Mouse (Mus musculus): ENCODE results near the gene Ranbp6. TPM values are rescaled to one million over a fixed set of nuclear protein-coding genes. Genes with fewer than 3 reads are reported as not detected.

The Ranbp6 gene
- 23.2 and 23.4 TPM in 2 replicates for polyA plus RNA-seq (2016; fragmentation: Nextera tagmentation; extraction: Ambion mirVana)

DNA sequence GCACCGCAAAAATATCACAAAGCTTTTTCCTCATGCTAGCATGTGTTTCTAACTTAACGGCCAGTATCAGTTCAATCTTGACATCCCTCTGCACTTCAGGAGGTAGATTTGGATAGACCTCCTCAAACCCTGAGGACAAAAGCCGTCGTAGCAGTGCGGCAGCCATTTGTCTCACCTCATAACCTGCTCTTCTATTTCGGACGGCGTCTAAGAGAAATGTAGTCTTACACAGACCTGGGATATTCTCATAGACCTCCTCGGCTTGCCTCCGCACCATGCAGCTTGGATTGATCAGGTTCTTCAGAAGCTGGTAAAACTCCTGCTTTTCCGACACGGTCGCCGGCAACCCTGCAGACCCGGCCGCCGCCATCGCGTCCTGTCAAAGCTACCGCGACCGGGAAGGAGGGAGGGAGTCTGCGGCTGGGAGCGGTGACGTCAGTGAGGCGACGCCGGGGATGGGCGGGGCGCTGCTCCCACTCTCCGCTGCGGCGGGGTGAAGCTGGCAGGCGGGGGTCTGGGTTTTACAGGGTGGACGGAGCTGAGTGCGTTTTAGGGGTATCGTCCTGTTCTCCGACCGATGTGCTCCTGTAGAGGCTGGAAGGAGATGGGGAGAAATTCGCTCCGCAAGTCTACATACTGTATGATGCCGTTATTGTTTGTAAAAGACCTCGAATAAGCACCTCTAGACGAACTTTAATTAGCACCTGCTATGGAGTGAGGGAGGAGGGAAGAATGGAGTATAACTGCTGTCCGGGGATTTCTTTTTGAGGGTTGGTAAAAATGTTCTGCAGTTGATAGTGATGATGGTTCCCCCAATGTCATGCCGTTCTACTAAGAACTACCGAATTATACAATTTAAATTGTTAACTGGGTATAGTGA lies at the start of gene Ranbp6:
TSS of gene Ranbp6 (minus strand) at position 394 of the 880 bp plus-strand sequence.
- peak; percentile 86 for DNase-seq (ENCODE audit: extremely low spot score, low spot score)
- H3K9me3 ChIP-seq, result no peaks in the 10 kb centered on the region
- peaks cover 33% of the 10 kb centered on the region for H3K36me3 ChIP-seq (replicated peaks)
- H3K27ac ChIP-seq, result peak within 1 kb of the TSS; percentile 85
- no peaks in the 10 kb centered on the region; the same call in 1 of the 2 replicates for H3K27me3 ChIP-seq (ENCODE audit: poor library complexity, severe bottlenecking)
- 2% methylated on average over 47 of the region's 47 CpGs for WGBS
- H3K4me1 ChIP-seq, result peaks cover 32% of the 10 kb centered on the region
- peak within 1 kb of the TSS; percentile 66 for H3K4me3 ChIP-seq

DNA sequence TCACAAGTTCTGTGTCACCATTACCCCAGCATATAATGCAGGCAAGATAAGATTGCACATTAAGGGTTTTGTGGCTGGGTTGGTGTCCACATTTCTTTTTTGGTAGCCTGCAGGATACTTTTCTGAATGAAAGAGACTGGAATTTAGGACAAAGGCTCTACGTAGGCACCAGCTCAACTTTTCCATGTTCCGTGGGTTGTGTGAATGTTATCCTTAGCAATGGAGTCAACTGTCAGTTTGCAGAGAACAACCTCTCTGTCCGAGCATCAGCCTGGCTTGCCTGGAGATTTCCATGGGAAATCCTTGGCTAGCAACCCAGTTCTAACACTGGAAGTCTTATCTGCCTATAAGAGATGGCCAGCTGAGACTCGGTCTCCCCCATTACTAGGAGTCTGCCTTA lies 48.0 kb upstream of the Ranbp6 start:
- Histone ChIP-seq H3K4me3 (no peak overlapping the region), H3K36me3 (replicated peaks) (no peaks in the 10 kb centered on the region), H3K9me3 (no peaks in the 10 kb centered on the region), H3K27ac (no peak overlapping the region), H3K27me3 (ENCODE audit: poor library complexity, severe bottlenecking) (no peaks in the 10 kb centered on the region), H3K4me1 (peaks cover 5% of the 10 kb centered on the region; the same call in 1 of the 2 replicates)
- 91% methylated on average over 4 of the region's 4 CpGs for WGBS
- DNase-seq (ENCODE audit: extremely low spot score, low spot score), result no peak

GRCm38 (mm10) chr19:29857267-29857666 lies 44.5 kb upstream of the Ranbp6 start:
- no peak overlapping the region for H3K4me3 ChIP-seq
- DNase-seq (ENCODE audit: extremely low spot score, low spot score), result no peak
- peaks cover 5% of the 10 kb centered on the region; the same call in 1 of the 2 replicates for H3K4me1 ChIP-seq
- no peaks in the 10 kb centered on the region for H3K36me3 ChIP-seq (replicated peaks)
- 93% methylated on average over 5 of the region's 5 CpGs for WGBS
- no peaks in the 10 kb centered on the region for H3K27me3 ChIP-seq (ENCODE audit: poor library complexity, severe bottlenecking)
- no peaks in the 10 kb centered on the region for H3K9me3 ChIP-seq
- no peak overlapping the region for H3K27ac ChIP-seq

- Histone ChIP-seq H3K4me3 (no peak overlapping the region), H3K9me3 (no peaks in the 10 kb centered on the region), H3K36me3 (replicated peaks) (no peaks in the 10 kb centered on the region), H3K27me3 (ENCODE audit: poor library complexity, severe bottlenecking) (peaks cover 16% of the 10 kb centered on the region; the same call in 1 of the 2 replicates), H3K27ac (no peak overlapping the region), H3K4me1 (peaks cover 5% of the 10 kb centered on the region; the same call in 1 of the 2 replicates)
- no peak for DNase-seq (ENCODE audit: extremely low spot score, low spot score)
- 91% methylated on average over 5 of the region's 5 CpGs for WGBS
These were observed 40.9 kb upstream of the Ranbp6 start for GRCm38 (mm10) chr19:29853711-29854110.

- Histone ChIP-seq H3K4me3 (no peak overlapping the region), H3K4me1 (peaks cover 5% of the 10 kb centered on the region; the same call in 1 of the 2 replicates), H3K36me3 (replicated peaks) (no peaks in the 10 kb centered on the region), H3K27me3 (ENCODE audit: poor library complexity, severe bottlenecking) (peaks cover 41% of the 10 kb centered on the region), H3K9me3 (no peaks in the 10 kb centered on the region; the same call in 1 of the 2 replicates), H3K27ac (no peak overlapping the region)
- 44% methylated on average over 12 of the region's 12 CpGs for WGBS
- no peak for DNase-seq (ENCODE audit: extremely low spot score, low spot score)
These were observed 38.4 kb upstream of the Ranbp6 start for GRCm38 (mm10) chr19:29851036-29851690.

DNA sequence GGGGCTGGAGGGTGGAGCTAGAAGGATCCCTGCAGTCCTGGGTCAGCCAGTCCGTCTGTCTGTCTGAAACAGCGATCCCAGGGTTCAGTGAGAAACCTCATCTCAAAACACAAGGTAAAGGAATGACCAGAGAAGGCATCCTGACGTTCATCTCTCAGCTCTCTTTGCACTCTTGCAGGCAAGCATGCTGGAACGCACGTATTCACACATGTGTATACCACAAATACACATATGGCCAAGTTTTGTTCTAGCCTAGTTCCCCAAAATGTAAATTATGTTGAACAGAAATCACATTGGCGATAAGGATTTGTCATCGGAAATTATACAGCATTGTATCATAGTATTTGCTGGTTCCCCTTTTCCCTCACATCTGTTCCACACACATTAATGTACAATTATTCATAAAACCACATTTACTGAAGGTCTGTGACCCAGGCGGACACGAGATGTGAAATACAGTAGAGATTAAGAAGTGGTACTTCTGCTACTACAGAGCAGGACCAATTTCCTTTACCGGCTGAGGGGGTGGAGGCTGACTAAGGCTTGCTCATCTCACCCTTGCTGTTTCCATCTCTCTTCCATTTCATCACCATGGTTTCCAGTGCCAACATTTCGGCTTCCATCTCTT lies 37.3 kb upstream of the Ranbp6 start:
- H3K36me3 ChIP-seq (replicated peaks), result no peaks in the 10 kb centered on the region
- no peaks in the 10 kb centered on the region; the same call in 1 of the 2 replicates for H3K9me3 ChIP-seq
- H3K4me3 ChIP-seq, result no peak overlapping the region
- peaks cover 5% of the 10 kb centered on the region; the same call in 1 of the 2 replicates for H3K4me1 ChIP-seq
- H3K27ac ChIP-seq, result no peak overlapping the region
- WGBS, result 84% methylated on average over 11 of the region's 11 CpGs
- DNase-seq (ENCODE audit: extremely low spot score, low spot score), result no peak
- H3K27me3 ChIP-seq (ENCODE audit: poor library complexity, severe bottlenecking), result peaks cover 52% of the 10 kb centered on the region

DNA sequence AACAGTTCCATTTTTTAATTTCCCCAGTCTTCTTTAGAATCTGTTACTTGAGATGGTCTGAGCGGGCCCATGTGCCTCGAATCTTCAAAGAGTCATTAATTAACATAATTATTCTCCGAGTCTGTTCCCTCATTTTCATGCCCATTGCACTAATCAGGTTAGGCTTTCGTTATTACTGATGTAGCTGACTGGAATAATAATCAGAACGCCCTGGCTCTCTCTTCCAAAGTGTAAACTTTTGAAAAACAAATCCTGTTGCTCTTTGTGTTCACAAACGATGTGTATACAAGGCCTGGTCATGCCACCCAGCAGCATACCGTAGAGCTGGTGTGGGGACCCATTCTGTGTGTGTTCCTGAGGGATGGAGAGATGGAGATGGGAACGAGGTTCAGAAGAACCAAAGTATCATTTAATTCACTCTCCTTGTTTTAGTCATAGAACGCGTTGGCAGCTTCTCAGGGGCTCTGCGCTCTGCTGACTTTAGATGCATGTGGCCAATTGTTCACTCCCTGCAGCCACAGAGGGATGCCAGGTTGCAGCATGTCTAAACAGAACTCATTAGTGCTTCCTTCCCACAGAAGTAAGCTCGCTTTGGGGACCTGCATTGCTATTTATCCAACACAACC lies 31.4 kb upstream of the Ranbp6 start:
- H3K9me3 ChIP-seq, result no peaks in the 10 kb centered on the region; the same call in 1 of the 2 replicates
- peaks cover 19% of the 10 kb centered on the region for H3K4me1 ChIP-seq
- no peak for DNase-seq (ENCODE audit: extremely low spot score, low spot score)
- H3K36me3 ChIP-seq (replicated peaks), result no peaks in the 10 kb centered on the region
- 44% methylated on average over 12 of the region's 12 CpGs for WGBS
- 0 out of 2 replicates have a peak overlapping the region, but pooled peaks have one; percentile 30 for H3K27ac ChIP-seq
- H3K27me3 ChIP-seq (ENCODE audit: poor library complexity, severe bottlenecking), result peaks cover 72% of the 10 kb centered on the region
- no peak overlapping the region for H3K4me3 ChIP-seq

- H3K4me1 ChIP-seq, result peaks cover 19% of the 10 kb centered on the region
- no peak overlapping the region for H3K27ac ChIP-seq
- DNase-seq (ENCODE audit: extremely low spot score, low spot score), result no peak
- no peaks in the 10 kb centered on the region for H3K36me3 ChIP-seq (replicated peaks)
- H3K4me3 ChIP-seq, result no peak overlapping the region
- WGBS, result 48% methylated on average over 5 of the region's 5 CpGs
- H3K27me3 ChIP-seq (ENCODE audit: poor library complexity, severe bottlenecking), result peaks cover 70% of the 10 kb centered on the region
- no peaks in the 10 kb centered on the region; the same call in 1 of the 2 replicates for H3K9me3 ChIP-seq
These were observed 30.9 kb upstream of the Ranbp6 start for GRCm38 (mm10) chr19:29843641-29844035.

- peaks cover 19% of the 10 kb centered on the region for H3K4me1 ChIP-seq
- H3K36me3 ChIP-seq (replicated peaks), result no peaks in the 10 kb centered on the region
- peaks cover 64% of the 10 kb centered on the region for H3K27me3 ChIP-seq (ENCODE audit: poor library complexity, severe bottlenecking)
- 84% methylated on average over 8 of the region's 8 CpGs for WGBS
- H3K9me3 ChIP-seq, result no peaks in the 10 kb centered on the region; the same call in 1 of the 2 replicates
- H3K4me3 ChIP-seq, result no peak overlapping the region
- DNase-seq (ENCODE audit: extremely low spot score, low spot score), result no peak
- no peak overlapping the region for H3K27ac ChIP-seq
These were observed 30.2 kb upstream of the Ranbp6 start for GRCm38 (mm10) chr19:29842973-29843372.

DNA sequence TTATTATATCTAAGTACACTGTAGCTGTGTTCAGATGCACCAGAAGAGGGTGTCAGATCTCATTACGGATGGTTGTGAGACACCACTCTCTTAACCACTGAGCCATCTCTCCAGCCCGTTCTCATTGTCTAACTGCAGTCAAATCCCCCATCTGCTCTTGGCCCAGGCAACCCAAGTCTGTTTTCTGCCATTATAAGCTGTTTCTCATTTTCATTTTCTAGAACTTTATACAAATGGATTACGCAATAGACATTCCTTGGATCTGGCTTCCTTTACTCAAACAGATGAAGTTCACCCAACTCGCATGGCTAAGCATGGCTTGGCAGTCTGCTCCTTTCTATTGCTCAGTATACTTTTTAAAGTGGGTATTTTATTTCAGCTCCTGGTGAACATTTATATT lies 27.9 kb upstream of the Ranbp6 start:
- 94% methylated on average over 4 of the region's 4 CpGs for WGBS
- H3K4me3 ChIP-seq, result no peak overlapping the region
- H3K4me1 ChIP-seq, result peaks cover 19% of the 10 kb centered on the region
- no peaks in the 10 kb centered on the region for H3K36me3 ChIP-seq (replicated peaks)
- H3K27me3 ChIP-seq (ENCODE audit: poor library complexity, severe bottlenecking), result peaks cover 46% of the 10 kb centered on the region
- no peak overlapping the region for H3K27ac ChIP-seq
- H3K9me3 ChIP-seq, result no peaks in the 10 kb centered on the region
- no peak for DNase-seq (ENCODE audit: extremely low spot score, low spot score)

- WGBS, result 82% methylated on average over 3 of the region's 3 CpGs
These were observed 25.9 kb upstream of the Ranbp6 start for GRCm38 (mm10) chr19:29838636-29839135.

GRCm38 (mm10) chr19:29838171-29838570 lies 25.4 kb upstream of the Ranbp6 start:
- DNase-seq (ENCODE audit: extremely low spot score, low spot score), result no peak
- no peaks in the 10 kb centered on the region for H3K36me3 ChIP-seq (replicated peaks)
- 73% methylated on average over 1 of the region's 1 CpGs for WGBS
- H3K4me3 ChIP-seq, result no peak overlapping the region
- peaks cover 37% of the 10 kb centered on the region for H3K27me3 ChIP-seq (ENCODE audit: poor library complexity, severe bottlenecking)
- no peak overlapping the region for H3K27ac ChIP-seq
- no peaks in the 10 kb centered on the region for H3K9me3 ChIP-seq
- peaks cover 3% of the 10 kb centered on the region for H3K4me1 ChIP-seq

More at GRCm38 (mm10) chr19:29838636-29839135, 25.9 kb upstream of the Ranbp6 start:
- no peak for DNase-seq (ENCODE audit: extremely low spot score, low spot score)
- H3K4me3 ChIP-seq, result no peak overlapping the region
- no peaks in the 10 kb centered on the region for H3K9me3 ChIP-seq
- H3K4me1 ChIP-seq, result peaks cover 8% of the 10 kb centered on the region
- no peak overlapping the region for H3K27ac ChIP-seq
- no peaks in the 10 kb centered on the region for H3K36me3 ChIP-seq (replicated peaks)
- H3K27me3 ChIP-seq (ENCODE audit: poor library complexity, severe bottlenecking), result peaks cover 38% of the 10 kb centered on the region

All from forebrain, embryonic 10.5 days (tissue).